Mouse (Mus musculus) central nervous system, embryonic 11.5 days (tissue): ENCODE data around the gene Suv39h2. TPM values are rescaled to one million over a fixed set of nuclear protein-coding genes. Genes with fewer than 3 reads are reported as not detected.

Source experiments
- polyA plus RNA-seq: library from polyadenylated mRNA; depleted of rRNA; stranded (reverse); fragments of >200 nt; gene quantifications from 2 replicates; pipeline ENCODE4 v1.2.3, GENCODE M21; 2012; rRNA removed

Suv39h2 gene
- polyA plus RNA-seq: 21.6 and 23.6 TPM in 2 replicates

GRCm38 (mm10) chr2:3474861-3475283 is at the start of gene Suv39h2:
Suv39h2 (minus strand) TSS chr2:3475031.

GRCm38 (mm10) chr2:3512552-3513454 is 38.0 kb upstream of the Suv39h2 start, which contains the start of the genes Gm45902, Hspa14 and Cdnf:
Gm45902 (minus strand) TSS chr2:3512790.
Hspa14 (minus strand) TSS chr2:3512814.
Cdnf (plus strand) TSS chr2:3513030.

GRCm38 (mm10) chr2:3423841-3424578 is 50.8 kb downstream of the Suv39h2 start, which contains the start of gene Dclre1c:
Dclre1c (plus strand) TSS chr2:3424131.

GRCm38 (mm10) chr2:3422548-3422947 is 52.3 kb downstream of the Suv39h2 start, which contains the start of gene Meig1:
Meig1 (minus strand) TSS chr2:3422648.

Other genes starting within 250 kb of the Suv39h2 start
- gene Nmt2, start 190.8 kb downstream of the Suv39h2 start, polyA plus RNA-seq: 19.0 and 24.8 TPM in 2 replicates
- gene Rpp38, start 142.4 kb downstream of the Suv39h2 start, polyA plus RNA-seq: 15.8 and 16.1 TPM in 2 replicates
- 0.29 and 0.49 TPM in 2 replicates for gene Acbd7, start 138.9 kb downstream of the Suv39h2 start, polyA plus RNA-seq
- gene Olah, start 77.8 kb downstream of the Suv39h2 start, polyA plus RNA-seq: not detected in 2 replicates
- gene Meig1, start 52.4 kb downstream of the Suv39h2 start, polyA plus RNA-seq: 0.17 and 0.47 TPM in 2 replicates
- gene Dclre1c, start 50.9 kb downstream of the Suv39h2 start, polyA plus RNA-seq: 9.1 and 11.5 TPM in 2 replicates
- gene Gm45902, start 37.8 kb upstream of the Suv39h2 start, polyA plus RNA-seq: 5.7 and 7.0 TPM in 2 replicates
- gene Hspa14, start 37.8 kb upstream of the Suv39h2 start, polyA plus RNA-seq: 81.3 and 98.4 TPM in 2 replicates
- 0.47 and 0.66 TPM in 2 replicates for gene Cdnf, start 38.0 kb upstream of the Suv39h2 start, polyA plus RNA-seq
- gene Fam107b, start 95.5 kb upstream of the Suv39h2 start, polyA plus RNA-seq: 35.0 and 44.5 TPM in 2 replicates